Mouse (Mus musculus) Muller cell, postnatal 12 days (primary cell): ENCODE measurements around the gene C1qtnf3.
"Not testable (repeated sequence)": the region's sequence is repeated elsewhere in the genome, so short reads cannot be mapped to it uniquely, and the experiment has no call there.

Source experiments
- DNase-seq: peaks from one replicate; pipeline ENCODE4 v3.0.0-alpha.2; 2015; ENCODE audit errors: inconsistent ontology term

The C1qtnf3 gene

DNA sequence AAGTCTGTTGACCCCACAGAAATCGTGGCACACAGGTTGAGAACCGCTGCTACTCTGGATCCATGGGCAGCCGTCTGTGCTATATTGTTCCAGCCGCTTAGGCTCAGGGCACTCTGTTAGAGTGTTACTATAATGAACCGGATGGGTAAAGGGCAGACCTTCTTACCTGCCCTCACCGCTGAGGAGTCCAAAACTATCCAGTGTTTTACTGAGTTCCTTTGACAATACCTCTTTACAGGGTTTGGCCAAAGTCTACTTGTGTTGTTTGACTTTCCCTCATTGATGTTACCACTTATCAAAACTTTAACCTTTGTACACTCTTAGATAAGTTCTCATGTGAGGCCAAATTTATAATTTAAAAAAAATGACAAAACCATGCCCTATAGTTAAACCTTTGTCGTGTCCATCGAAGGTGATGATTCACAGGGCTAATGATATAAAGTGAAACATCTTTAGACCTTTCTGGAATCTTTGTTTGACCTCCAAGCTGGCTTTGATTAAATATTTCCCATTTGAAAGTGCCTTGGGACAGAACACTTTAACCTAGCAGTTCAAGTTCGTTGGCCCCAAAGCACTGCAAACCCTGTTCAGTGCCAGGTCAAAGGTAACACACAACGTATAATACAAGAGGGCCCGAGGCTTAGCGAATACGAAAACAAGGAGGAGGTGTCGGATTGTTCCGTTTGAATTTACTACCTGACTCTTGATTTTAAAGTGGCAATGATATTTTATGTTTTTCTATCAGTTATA is 7.3 kb downstream of the C1qtnf3 start:
- no peak for DNase-seq

DNA sequence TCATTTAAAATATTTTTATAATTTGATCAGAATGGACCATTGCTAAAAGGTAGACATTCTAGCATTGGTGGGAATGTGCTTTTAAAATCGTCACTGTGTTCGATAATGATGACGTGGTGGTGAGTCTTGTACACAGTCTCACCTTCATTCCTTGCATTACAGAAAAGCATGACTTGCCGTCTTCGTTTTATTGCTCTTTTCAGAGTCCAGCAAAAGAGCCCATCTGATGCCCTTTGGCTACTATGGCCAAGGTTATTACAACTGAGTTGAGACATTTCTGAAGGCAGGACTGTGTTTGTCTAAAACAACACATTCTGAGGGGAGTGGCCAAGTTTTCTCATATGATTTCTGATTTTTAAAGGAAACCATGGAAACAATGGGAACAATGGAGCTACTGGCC is 8.1 kb downstream of the C1qtnf3 start:
- DNase-seq: no peak

DNA sequence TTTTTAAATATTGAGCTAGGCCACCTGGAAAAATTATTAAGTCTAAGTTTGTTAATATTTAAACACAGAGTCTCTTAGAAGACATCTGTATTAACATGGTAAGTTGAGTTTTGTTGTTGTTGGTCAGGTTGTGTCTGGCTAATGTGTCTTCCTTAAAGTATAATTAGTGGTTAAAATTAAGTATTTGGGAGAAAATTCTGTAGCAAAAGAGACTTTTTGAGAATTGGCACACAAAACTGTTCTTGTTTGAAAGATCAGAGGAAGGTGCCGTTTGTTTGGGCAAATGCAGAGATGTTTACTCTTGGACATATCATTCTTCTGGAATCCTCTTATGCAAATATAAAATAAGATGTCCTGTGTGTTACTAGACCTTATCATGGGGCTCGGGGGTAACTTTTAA is 10.5 kb downstream of the C1qtnf3 start:
- DNase-seq: no peak

DNA sequence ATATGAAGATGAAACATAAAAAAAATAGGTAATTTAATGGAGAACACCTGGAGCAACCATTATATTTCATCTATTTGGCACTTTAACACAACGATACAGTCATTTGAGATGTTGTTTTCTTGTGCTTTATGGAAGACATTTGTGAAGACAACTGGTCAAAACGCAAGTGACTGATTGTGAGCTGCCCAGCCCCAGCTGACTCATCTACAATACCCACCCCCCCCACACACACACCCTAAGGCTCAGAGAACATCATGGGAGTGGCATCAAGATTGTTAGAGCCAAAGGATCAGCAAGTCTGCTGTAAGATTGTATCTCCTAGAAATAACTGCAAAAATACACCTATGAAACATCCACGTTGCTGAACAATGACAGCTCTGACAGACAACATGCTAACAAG is 17.3 kb downstream of the C1qtnf3 start:
- no peak for DNase-seq

DNA sequence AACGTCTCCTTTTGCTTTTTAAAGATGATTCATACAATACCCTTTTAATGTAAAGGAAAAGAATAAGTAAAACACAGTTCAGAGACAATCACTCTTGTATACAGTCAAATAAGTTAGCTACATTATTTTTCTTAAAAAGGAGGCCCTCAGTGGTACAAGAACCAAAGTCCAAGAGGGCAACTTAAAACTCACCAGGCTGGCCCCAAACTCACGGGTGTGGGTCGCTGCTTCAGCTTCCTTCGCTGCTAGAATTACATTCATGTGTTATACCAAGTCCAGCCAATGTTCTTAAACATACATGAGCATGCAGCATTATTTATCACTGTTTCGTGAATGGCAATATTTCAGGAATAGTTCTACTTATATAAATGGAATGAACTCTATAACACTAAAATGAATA is 18.6 kb downstream of the C1qtnf3 start:
- DNase-seq: no peak

DNA sequence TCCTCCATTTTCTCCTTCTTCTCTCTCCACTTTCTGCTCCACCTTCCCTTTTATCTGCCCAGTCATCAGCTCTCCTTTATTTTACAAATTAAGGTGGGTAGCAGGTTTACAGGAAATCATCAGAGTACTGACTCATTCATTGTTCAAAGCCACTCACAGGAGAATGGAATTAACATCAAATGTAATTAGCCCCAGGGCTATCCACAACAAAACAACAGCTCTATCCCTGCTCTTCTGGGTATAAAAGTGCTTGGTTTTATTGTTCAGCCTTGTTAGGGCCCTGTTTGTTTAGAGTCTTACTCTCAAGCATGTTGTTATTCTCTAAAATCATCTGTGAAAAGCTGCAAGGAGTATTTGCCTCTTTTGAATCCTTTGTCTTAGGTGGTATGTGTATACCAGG is 25.0 kb downstream of the C1qtnf3 start:
- no peak for DNase-seq

DNA sequence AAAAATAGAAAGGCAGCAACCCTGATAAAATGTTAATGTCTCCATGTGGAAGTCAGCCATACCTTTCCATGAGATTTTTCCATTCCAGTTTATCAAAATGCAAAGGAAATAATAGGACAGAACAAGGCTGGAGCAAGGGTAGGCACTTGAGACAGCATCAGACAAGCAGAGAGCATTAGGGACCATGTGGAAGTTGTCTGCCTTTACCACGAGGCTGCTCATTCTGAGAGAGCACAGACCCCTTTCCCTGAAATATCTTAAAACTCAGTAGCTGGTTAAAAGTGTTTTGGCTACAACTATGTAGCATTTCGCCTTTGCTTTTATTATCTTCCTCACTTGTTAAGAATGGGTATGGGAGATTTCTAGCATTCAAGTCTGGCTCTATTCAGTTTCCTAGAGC is 28.6 kb downstream of the C1qtnf3 start:
- DNase-seq: no peak

DNA sequence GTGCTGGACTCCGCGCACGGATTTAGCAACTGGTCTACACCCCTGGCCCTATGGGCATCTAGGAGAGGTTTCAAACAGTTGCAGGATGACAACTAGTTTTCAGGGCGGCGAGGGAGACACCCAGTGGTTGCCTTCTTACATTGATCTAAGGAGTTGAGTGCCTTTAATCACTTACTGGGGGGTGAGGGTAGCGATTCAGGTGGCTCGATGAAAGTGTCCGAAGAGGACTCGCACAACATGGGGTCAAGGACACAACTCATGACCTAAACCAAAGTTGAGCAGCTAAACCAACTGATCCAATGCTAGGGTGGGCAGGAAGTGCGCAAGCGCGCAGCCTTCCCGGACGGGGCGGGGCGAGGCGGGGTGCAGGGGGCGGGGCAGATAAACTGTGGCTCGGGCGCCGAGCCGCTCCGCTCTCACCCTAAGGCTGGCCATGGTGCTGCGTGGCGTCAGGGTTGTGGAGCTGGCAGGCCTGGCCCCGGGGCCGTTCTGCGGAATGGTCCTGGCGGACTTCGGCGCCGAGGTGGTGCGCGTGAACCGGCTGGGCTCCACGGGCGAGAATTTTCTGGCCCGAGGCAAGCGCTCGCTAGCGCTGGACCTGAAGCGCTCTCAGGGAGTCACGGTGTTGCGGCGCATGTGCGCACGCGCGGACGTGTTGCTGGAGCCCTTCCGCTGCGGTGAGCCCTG is 29.4 kb downstream of the C1qtnf3 start, which contains the start of gene Amacr:
TSS of gene Amacr (plus strand) at position 380 of the 687 bp plus-strand sequence.
- peak; percentile 93 for DNase-seq

DNA sequence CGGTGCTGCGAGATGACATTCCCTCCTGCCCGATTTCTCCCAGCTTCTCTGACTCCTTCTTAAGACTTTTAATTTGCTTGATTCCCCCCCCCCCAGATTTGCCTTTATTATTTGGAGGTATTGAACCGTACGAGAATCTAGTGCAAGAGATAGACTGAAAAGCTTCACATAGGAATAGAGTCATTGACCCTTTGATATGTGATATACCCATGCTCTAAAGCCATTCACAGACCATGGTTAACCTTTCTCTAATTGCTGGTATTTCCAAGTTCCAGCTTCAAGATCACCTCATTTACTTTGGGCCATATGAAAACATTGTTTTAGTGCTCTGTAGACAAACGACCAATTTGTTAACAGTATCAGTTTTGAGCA is 29.9 kb downstream of the C1qtnf3 start:
- DNase-seq: no peak

DNA sequence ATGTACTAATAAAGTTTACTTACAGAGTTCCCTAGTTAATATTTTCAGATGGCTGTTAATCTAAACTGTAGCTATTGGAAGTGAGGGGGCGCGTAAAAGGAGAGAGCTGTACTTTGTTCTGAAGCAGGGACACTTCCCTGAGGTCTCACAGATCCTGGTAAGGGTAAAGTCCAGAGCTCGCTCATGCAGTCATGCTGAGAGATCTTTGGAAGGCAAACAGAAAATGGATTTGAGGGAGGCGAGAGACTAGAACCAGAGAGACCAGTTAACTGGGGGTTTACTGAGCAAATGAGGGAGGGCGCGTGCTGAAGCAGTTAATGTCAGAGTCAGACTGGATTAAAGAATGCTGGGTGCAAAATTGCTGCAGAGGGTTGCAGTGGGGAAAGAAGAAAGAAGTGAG is 33.6 kb downstream of the C1qtnf3 start:
- no peak for DNase-seq

DNA sequence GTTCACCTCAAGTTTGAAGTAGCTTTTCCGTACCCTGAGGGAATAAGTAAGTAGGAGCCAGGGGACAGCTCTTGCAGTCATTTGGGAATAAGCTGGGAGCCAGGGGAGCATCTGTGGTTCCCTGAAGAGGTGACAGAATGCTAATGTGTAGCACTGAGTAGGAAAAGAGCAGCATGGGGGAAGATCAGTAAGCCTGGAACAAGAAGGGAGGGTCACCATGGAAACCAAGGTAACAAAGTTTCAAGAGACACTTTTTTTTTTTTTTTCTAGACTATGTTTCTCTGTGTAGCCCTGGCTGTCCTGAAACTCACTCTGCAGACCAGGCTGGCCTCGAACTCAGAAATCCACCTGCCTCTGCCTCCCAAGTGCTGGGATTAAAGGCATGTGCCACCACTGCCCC is 34.3 kb downstream of the C1qtnf3 start:
- DNase-seq: not testable (repeated sequence)

DNA sequence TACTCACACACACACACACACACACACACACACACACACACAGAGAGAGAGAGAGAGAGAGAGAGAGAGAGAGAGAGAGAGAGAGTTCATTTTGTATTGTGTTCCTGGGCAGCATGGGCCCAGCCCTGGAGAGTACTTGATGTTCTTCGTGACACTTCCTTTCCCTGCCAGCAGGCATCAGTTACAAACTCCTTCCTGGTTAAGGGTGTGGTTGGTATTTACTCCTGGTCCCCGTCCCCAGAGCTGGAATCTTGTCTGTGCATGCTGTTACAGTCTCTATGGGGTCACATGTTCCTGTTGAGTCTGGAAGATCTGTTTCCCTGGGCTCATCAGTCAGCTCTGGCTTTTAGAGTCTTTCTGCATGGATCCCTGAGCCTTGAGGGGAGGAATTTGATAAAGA is 38.3 kb downstream of the C1qtnf3 start:
- DNase-seq: no peak

DNA sequence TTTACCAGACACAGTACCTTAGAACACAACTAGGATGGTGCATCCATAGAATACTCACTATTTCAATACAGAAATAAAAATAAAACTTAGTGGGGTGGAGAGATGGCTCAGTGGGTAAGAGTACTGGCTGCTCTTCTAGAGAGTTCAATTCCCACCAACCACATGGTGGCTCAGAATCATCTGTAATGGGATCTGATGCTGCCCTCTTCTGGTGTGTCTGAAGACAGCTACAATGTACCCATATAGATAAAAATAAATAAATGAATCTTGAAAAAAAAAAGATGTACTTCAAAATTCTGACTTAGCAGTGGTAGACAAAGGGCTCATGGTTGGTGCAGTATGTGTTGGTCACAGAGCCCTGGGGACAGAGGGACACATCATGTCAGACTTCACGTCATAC is 39.4 kb downstream of the C1qtnf3 start:
- no peak for DNase-seq

DNA sequence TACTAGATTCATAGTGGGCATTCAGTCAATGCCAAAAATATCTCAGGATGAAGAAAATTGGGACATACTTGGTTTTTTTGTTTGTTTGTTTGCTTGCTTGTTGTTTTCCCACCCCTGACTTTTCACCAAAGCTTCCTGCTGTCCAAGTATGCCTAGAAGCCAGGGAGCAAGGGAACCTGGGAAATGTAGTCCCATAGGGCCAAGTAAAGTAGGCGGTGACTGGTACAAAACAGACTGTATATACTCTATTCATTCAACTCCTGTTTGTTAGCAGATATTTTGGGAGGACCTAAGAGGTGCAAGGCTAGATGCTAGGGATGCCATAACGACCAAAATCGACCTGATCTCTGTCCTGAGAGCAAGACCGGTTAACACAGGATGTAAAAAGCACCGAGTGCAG is 47.7 kb downstream of the C1qtnf3 start:
- DNase-seq: no peak

DNA sequence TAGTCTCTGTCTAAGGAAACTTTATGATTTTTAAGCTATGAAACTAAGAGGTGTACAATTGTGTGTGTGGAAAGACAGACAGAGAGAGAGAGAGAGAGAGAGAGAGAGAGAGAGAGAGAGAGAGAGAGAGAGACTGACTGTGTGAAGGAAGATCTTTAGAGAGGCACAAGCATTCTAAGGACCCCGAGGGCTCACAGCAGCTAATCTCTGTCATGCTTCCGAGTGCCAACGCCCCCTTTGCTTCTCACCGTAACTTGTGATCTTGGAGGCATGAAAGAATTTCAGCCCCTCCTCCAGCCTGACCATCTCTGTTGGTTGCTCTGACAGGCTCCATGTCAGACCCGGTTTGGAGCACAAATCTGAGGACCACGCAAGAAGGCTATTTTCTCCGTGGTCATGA is 48.3 kb downstream of the C1qtnf3 start, which contains the start of gene Slc45a2:
TSS of gene Slc45a2 (plus strand) at position 301 of the 400 bp plus-strand sequence.
- DNase-seq: no peak

DNA sequence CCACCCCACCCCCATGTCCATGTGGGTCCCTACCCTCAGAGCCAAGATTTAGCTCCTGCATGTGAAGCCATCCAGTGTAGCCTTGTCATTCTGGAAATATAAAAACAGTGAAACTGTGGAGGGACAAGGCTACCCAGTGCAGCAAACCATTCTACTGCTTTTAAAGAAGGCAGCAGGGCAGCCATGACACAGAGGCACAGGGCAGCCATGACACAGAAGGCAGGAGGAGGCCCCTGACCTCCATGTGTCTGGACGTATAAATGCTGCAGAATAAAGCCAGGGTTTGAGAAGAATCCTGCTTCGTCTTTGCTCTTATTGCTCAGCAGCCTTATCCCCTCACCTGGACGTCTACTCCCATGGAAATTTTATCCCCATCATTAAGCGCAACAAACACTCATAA is 51.7 kb downstream of the C1qtnf3 start:
- DNase-seq: no peak

DNA sequence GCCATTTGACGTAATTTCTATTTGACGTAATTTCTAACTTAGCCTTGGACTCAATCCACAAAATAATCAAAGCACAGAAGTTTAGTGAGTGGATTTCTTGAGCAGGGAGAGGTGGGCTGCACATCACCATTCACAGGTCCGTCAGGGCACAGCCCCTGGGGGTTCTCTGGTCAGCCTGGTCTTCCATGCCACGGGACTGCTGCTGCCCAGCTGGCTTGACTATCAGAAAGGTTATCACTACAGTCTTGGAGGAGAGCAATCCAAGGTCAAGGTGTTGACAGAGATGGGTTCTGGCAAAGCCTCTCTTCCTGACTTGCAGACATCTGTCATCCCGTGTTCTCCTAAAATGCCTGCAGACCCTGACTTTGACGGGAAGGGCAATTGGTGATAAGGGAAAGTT is 52.5 kb downstream of the C1qtnf3 start:
- DNase-seq: no peak

DNA sequence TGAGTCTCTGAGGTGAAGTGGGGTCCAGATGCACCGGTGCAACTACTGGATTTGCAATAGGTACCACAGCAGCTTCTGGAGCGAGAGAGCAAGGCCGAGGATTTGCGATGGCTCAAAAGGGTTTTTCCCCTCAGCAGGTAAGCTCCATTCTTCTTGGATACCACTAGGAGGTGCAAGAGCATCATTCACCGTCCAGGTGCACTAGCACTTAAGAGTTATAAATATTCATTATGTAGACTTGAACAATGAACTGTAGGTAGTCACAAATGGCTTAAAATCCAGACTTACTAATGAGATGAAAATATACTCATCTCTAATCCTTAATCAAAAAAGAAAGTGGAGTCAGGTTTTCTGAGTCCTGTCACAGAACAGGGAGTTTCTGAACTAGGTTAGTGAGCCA is 56.6 kb downstream of the C1qtnf3 start:
- DNase-seq: no peak

DNA sequence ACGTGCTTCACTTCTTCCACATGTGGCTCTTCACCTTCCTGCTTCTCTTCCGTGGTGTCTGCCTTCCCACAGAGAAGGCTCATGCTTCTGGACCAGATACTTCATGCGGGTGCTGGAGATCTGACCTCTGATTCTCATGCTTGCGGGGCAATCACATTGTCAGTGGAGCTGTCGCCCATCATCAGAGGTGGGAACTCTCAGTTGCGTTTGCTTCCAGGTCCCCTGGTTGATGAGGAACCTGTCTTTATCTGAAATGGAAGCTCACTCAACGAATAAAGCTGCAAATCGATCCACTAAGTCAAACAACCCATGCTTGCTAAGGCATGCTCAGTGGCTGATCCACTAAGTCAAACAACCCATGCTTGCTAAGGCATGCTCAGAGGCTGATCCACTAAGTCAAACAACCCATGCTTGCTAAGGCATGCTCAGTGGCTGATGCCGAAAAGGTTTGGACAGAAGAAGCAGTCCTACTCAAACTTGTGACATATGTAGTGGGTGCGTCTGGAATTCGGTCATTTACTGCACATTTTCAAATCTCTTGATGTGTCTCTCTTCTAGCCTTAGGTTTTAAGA is 58.9 kb downstream of the C1qtnf3 start:
- no peak for DNase-seq

DNA sequence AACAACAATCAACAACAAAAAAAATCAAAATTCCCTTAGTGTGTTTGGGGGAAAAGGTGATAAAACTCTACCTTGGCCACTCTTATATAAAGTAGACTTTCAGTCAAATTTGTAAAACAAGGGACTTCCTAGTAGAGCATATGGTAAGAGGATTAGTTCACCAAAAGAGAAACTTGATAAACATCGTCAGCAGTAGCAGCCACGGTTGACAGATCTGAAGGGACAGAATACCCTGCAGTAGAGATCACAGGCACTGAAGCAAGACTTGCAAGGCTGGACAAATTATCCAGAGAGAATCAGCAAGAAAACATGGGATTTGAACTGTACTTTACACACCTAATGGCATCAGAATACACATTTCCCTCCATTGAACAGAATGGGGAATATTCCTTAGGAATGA is 62.8 kb downstream of the C1qtnf3 start:
- DNase-seq: no peak

DNA sequence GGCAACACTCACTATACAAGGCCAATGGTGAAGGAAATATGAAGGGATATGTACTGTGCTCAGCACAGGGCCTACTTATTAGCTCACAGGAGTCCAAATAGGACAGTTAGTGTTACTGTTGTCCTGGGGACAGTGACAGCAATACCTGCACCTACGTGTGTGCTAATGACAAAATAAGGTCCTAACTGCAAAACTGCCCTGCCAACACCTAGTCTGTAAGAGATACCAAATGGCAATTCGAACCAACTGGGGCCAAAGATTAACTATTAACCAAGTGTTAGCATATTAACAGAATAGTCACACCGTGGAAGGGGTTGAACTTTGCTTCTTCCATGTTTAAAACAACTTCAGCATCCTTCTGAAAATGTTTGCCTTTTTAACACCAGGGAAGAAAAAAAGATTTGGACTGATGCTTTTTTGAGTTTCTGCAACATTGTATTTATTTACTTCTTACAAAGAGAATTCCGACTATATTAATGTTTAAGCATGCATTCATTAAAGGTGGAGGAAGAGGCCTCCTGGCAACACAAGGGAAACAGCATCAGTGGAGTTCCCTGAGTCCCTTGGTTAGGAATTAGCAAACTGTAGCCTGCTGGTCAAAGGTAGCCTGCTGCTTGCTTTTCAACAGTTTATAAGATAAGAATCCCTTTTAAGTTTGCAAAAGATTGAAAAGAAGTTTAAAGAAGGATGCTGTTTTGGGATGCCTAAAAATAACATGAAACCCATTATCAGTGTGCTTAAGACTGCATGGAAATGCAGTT is 74.8 kb downstream of the C1qtnf3 start:
- DNase-seq: no peak
